Mouse (Mus musculus) Patski (cell line): ENCODE data around the gene Csrp3. TPM values are rescaled to one million over a fixed set of nuclear protein-coding genes. Genes with fewer than 3 reads are reported as not detected.

Source experiments
- ATAC-seq: fragments of 100-300 bp; one replicate; pipeline ENCODE4 v1.8.0; 2021
- CTCF ChIA-PET: fragments of 350-600 bp; sonication (Branson Sonifier 250); formaldehyde crosslinking; loops from one replicate; lab custom pipeline; 2022; ENCODE audit warnings: inconsistent platforms; lab: Charles Lee
- POLR2A ChIA-PET: fragments of 350-600 bp; sonication (Branson Sonifier 250); formaldehyde crosslinking; loops from one replicate; lab custom pipeline; 2022; ENCODE audit warnings: antibody characterized with exemption, inconsistent platforms; lab: Charles Lee
- DNase-seq: peaks from one replicate; pipeline ENCODE4 v3.0.0-alpha.2; 2011; ENCODE audit warnings: low read depth, low spot score
- H3K27me3 ChIP-seq: fragments of 371-371 bp; one replicate; pipeline ENCODE4 v1.5.1; 2021
- CTCF ChIP-seq: fragments of 100-300 bp; IDR thresholded peaks from one replicate; pipeline ENCODE4 v1.5.1; 2021
- in situ Hi-C: fragments of 300-500 bp; cut with MboI; formaldehyde crosslinking; loops from 3 replicates; pipeline ENCODE4 v1.11.1; 2018; ENCODE audit warnings: low pct_unique_long_range_greater_than_20kb, mixed read lengths
- polyA plus RNA-seq: library from polyadenylated mRNA; unstranded; gene quantifications from one replicate; pipeline ENCODE4 v1.2.3, GENCODE M21; 2021

Csrp3 gene
- polyA plus RNA-seq, 1 experiment from 2014 or later: not detected

DNA sequence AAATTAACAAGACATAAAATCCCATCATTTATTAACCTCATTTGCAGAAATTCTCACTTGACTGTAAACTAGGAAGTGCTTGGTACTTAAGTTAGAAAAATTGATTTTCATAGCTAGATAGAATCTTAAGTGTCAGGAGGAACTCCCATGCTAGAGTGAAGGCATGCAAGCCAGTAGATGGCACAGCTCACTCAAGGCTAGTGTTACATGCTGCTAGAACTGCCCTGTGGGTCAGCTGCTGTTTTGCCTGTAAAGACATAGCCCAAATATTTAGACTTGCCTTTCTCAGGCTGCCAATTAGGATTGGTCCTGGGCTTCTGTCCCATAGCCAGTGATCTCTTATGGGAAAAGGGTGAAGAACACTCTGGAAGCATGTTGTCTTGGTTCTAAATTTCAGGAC lies 35.5 kb downstream of the Csrp3 start:
- TF ChIP-seq CTCF: no peak
- POLR2A ChIA-PET: no interaction called here
- no peak for ATAC-seq
- in situ Hi-C loops: loop anchor here (10.0 kb wide), 1 partner anchor 62 kb away; no protein-coding TSS in a partner anchor
- CTCF ChIA-PET: interaction anchor here (1.1 to 2.0 kb wide), 5 partner anchors 16 to 85 kb away, joined by 3 to 5 read pairs (median 3); no protein-coding TSS in a partner anchor
- no peak for DNase-seq
- no peaks in the 10 kb centered on the region for H3K27me3 ChIP-seq

DNA sequence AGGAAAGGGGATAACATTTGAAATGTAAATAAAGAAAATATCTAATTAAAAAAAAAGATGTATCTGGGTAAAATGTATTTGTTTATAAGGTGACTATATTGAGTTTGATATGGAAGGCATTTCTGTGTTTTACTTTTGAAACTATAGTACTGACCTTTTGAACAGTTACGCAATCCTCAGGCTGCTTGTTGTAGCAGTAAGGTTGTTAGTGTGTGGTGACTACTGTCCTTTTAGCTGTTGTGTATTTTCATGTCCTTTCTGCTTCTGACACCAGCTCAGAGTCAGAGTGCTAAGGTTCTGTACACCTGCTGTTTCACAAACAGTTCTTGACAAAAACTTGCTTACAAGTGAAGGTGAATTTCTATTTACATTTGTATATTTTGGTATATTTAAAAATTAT lies 37.2 kb downstream of the Csrp3 start:
- in situ Hi-C loops: loop anchor here (10.0 kb wide), 1 partner anchor 64 kb away; no protein-coding TSS in a partner anchor
- no peak for DNase-seq
- no peak for ATAC-seq
- ChIA-PET POLR2A (no interaction called here), CTCF (interaction anchor here (1.1 to 2.0 kb wide), 2 partner anchors 16 to 50 kb away, joined by 4 to 5 read pairs; no protein-coding TSS in a partner anchor)
- no peak for TF ChIP-seq CTCF
- no peaks in the 10 kb centered on the region for H3K27me3 ChIP-seq

- in situ Hi-C loops: no loop called here
These were observed 41.2 kb downstream of the Csrp3 start for GRCm38 (mm10) chr7:48806587-48806986.

GRCm38 (mm10) chr7:48803381-48803780 lies 44.5 kb downstream of the Csrp3 start:
- TF ChIP-seq CTCF: no peak
- no peaks in the 10 kb centered on the region for H3K27me3 ChIP-seq
- POLR2A ChIA-PET: no interaction called here
- in situ Hi-C loops: no loop called here
- ATAC-seq (no peak), DNase-seq (no peak)
- CTCF ChIA-PET: interaction anchor here (1.1 kb wide), 1 partner anchor 10 kb away, joined by 3 read pairs; no protein-coding TSS in a partner anchor

More at GRCm38 (mm10) chr7:48806587-48806986, 41.2 kb downstream of the Csrp3 start:
- CTCF ChIA-PET: interaction anchor here (0.7 to 1.7 kb wide), 3 partner anchors 9 to 46 kb away, joined by 3 to 4 read pairs (median 3); no protein-coding TSS in a partner anchor
- POLR2A ChIA-PET: no interaction called here
- ATAC-seq: peak; percentile 51
- no peak for DNase-seq
- TF ChIP-seq CTCF: peak; percentile 50
- H3K27me3 ChIP-seq: no peaks in the 10 kb centered on the region

- CTCF ChIA-PET: interaction anchor here (0.9 to 2.8 kb wide), 5 partner anchors 14 to 45 kb away, joined by 3 to 12 read pairs (median 4); no protein-coding TSS in a partner anchor
These were observed 52.7 kb downstream of the Csrp3 start for GRCm38 (mm10) chr7:48795130-48795529.

GRCm38 (mm10) chr7:48791412-48791811 lies 56.4 kb downstream of the Csrp3 start:
- no peaks in the 10 kb centered on the region for H3K27me3 ChIP-seq
- no peak for TF ChIP-seq CTCF
- no peak for DNase-seq
- CTCF ChIA-PET: interaction anchor here (0.7 to 3.1 kb wide), 7 partner anchors 22 to 104 kb away, joined by 3 to 14 read pairs (median 5); no protein-coding TSS in a partner anchor
- POLR2A ChIA-PET: no interaction called here
- ATAC-seq: no peak
- in situ Hi-C loops: loop anchor here (5.0 kb wide), 1 partner anchor 34 kb away; no protein-coding TSS in a partner anchor

More at GRCm38 (mm10) chr7:48795130-48795529, 52.7 kb downstream of the Csrp3 start:
- no peaks in the 10 kb centered on the region for H3K27me3 ChIP-seq
- no peak for TF ChIP-seq CTCF
- in situ Hi-C loops: no loop called here
- no peak for DNase-seq
- POLR2A ChIA-PET: no interaction called here
- no peak for ATAC-seq

GRCm38 (mm10) chr7:48790117-48790516 lies 57.7 kb downstream of the Csrp3 start:
- ATAC-seq: no peak
- in situ Hi-C loops: loop anchor here (5.0 kb wide), 1 partner anchor 33 kb away; no protein-coding TSS in a partner anchor
- CTCF ChIA-PET: interaction anchor here (1.1 to 3.1 kb wide), 5 partner anchors 9 to 40 kb away, joined by 3 to 14 read pairs (median 5); no protein-coding TSS in a partner anchor
- H3K27me3 ChIP-seq: no peaks in the 10 kb centered on the region
- DNase-seq: no peak
- POLR2A ChIA-PET: interaction anchor here (1.0 kb wide), 1 partner anchor 21 kb away, joined by 3 read pairs; no protein-coding TSS in a partner anchor
- no peak for TF ChIP-seq CTCF

- POLR2A ChIA-PET: interaction anchor here (0.5 to 1.0 kb wide), 2 partner anchors 13 to 20 kb away, joined by 3 to 4 read pairs; no protein-coding TSS in a partner anchor
- ATAC-seq (peak; percentile 97), DNase-seq (peak; percentile 54)
- TF ChIP-seq CTCF: no peak
- in situ Hi-C loops: no loop called here
- no peaks in the 10 kb centered on the region for H3K27me3 ChIP-seq
- CTCF ChIA-PET: interaction anchor here (1.0 to 3.1 kb wide), 5 partner anchors 10 to 39 kb away, joined by 3 to 14 read pairs (median 3); no protein-coding TSS in a partner anchor
These were observed 58.8 kb downstream of the Csrp3 start, which contains the start of gene Zdhhc13 for GRCm38 (mm10) chr7:48788851-48789572. Zdhhc13 (plus strand) TSS chr7:48789003.

- DNase-seq (no peak), ATAC-seq (no peak)
- in situ Hi-C loops: no loop called here
- no peak for TF ChIP-seq CTCF
- CTCF ChIA-PET: interaction anchor here (1.0 to 1.2 kb wide), 2 partner anchors 16 to 326 kb away, joined by 3 read pairs; no protein-coding TSS in a partner anchor
- H3K27me3 ChIP-seq: no peaks in the 10 kb centered on the region
- POLR2A ChIA-PET: interaction anchor here (0.5 to 0.7 kb wide), 2 partner anchors 12 to 25 kb away, joined by 3 to 4 read pairs; no protein-coding TSS in a partner anchor
These were observed 59.5 kb downstream of the Csrp3 start for GRCm38 (mm10) chr7:48788348-48788747.
